Mouse (Mus musculus) embryonic facial prominence, embryonic 15.5 days (tissue): ENCODE data around the gene Thrap3. TPM values are rescaled to one million over a fixed set of nuclear protein-coding genes. Genes with fewer than 3 reads are reported as not detected.

Experiments
- ATAC-seq: fragments of 200-750 bp; cut with Nextera tagmentation; 2 replicates; pipeline ENCODE4 v1.8.0; 2017; ENCODE audit warnings: low read depth, moderate TSS enrichment; ENCODE audit not compliant: insufficient number of reproducible peaks, low FRiP score, low TSS enrichment
- H3K27ac ChIP-seq: fragments of 300-500 bp; sonication (generic); replicated peaks from 2 replicates; pipeline ENCODE4 v1.5.1; 2015; ENCODE audit warnings: mild to moderate bottlenecking, inconsistent platforms
- H3K27me3 ChIP-seq: fragments of 300-500 bp; sonication (generic); 2 replicates; pipeline ENCODE4 v1.6.1; 2015; ENCODE audit warnings: inconsistent platforms
- H3K36me3 ChIP-seq: fragments of 300-500 bp; sonication (generic); 2 replicates; pipeline ENCODE4 v1.6.1; 2015; ENCODE audit warnings: mild to moderate bottlenecking, inconsistent platforms
- H3K4me1 ChIP-seq: fragments of 300-500 bp; sonication (generic); 2 replicates; pipeline ENCODE4 v1.6.1; 2015; ENCODE audit warnings: inconsistent platforms
- H3K4me2 ChIP-seq: fragments of 300-500 bp; sonication (generic); replicated peaks from 2 replicates; pipeline ENCODE4 v1.6.1; 2015; ENCODE audit warnings: mild to moderate bottlenecking, inconsistent platforms
- H3K4me3 ChIP-seq: fragments of 300-500 bp; sonication (generic); replicated peaks from 2 replicates; pipeline ENCODE4 v1.5.1; 2015; ENCODE audit warnings: mild to moderate bottlenecking, inconsistent platforms
- H3K9ac ChIP-seq: fragments of 300-500 bp; sonication (generic); 2 replicates; pipeline ENCODE4 v1.6.1; 2015; ENCODE audit warnings: inconsistent platforms
- H3K9me3 ChIP-seq: fragments of 300-500 bp; sonication (generic); replicated peaks from 2 replicates; pipeline ENCODE4 v1.6.1; 2016; ENCODE audit warnings: inconsistent platforms
- WGBS: fragments of 180-500 bp; shearing (Covaris S2); methylation state at CpG from one replicate; pipeline ENCODE4 v1.1.7; 2015; 5-methylcytosine and 5-hydroxymethylcytosine counted together
- polyA plus RNA-seq: library from polyadenylated mRNA; unstranded; fragments of >200 nt; fragmentation: Nextera tagmentation; extraction: Ambion mirVana; gene quantifications from 2 replicates; pipeline ENCODE4 v1.2.1, GENCODE M21; 2015

Gene Thrap3
- polyA plus RNA-seq, 1 experiment from 2014 or later = 208 TPM

GRCm38 (mm10) chr4:126137773-126138172 lies 64.8 kb downstream of the Thrap3 start:
- ATAC-seq = no peak
- Histone ChIP-seq H3K4me1 (peaks cover 13% of the 10 kb centered on the region), H3K9me3 (no peaks in the 10 kb centered on the region), H3K27me3 (no peaks in the 10 kb centered on the region), H3K9ac (no peak overlapping the region), H3K4me2 (no peak overlapping the region), H3K36me3 (peaks cover 50% of the 10 kb centered on the region), H3K27ac (no peak overlapping the region), H3K4me3 (no peak overlapping the region)
- 80% methylated on average over 4 of the region's 4 CpGs for WGBS

DNA sequence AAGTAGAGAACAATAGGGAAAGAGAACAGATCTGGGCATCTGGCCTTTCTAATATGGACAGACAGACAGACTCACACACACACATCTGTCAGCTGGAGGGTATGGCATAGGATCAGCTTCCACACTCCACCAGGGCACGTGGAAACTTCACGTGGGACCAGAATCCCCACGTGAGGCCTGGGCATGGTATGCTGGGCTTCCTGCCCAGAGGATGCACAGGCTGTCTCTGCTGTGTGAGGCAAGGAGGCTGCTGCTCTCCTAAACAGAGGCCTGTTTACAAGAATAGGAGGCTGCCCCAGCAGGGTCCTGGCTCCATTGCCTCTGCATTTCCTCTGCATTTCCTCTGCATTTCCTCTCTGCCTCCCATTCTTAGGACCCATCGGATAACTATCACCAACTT lies 67.9 kb downstream of the Thrap3 start:
- 71% methylated on average over 4 of the region's 4 CpGs for WGBS

GRCm38 (mm10) chr4:126134236-126134635 lies 68.3 kb downstream of the Thrap3 start:
- no peak for ATAC-seq
- Histone ChIP-seq H3K4me3 (no peak overlapping the region), H3K27me3 (no peaks in the 10 kb centered on the region), H3K27ac (no peak overlapping the region), H3K9me3 (no peaks in the 10 kb centered on the region), H3K4me2 (no peak overlapping the region), H3K9ac (no peak overlapping the region), H3K36me3 (peaks cover 46% of the 10 kb centered on the region), H3K4me1 (peaks cover 40% of the 10 kb centered on the region)
- 87% methylated on average over 4 of the region's 4 CpGs for WGBS

More for the DNA sequence above, 67.9 kb downstream of the Thrap3 start:
- H3K27me3 ChIP-seq = no peaks in the 10 kb centered on the region
- no peak overlapping the region for H3K4me3 ChIP-seq
- no peak for ATAC-seq
- no peaks in the 10 kb centered on the region for H3K9me3 ChIP-seq
- no peak overlapping the region for H3K4me2 ChIP-seq
- H3K4me1 ChIP-seq = peaks cover 40% of the 10 kb centered on the region
- no peak overlapping the region for H3K9ac ChIP-seq
- H3K36me3 ChIP-seq = peaks cover 46% of the 10 kb centered on the region
- no peak overlapping the region for H3K27ac ChIP-seq

DNA sequence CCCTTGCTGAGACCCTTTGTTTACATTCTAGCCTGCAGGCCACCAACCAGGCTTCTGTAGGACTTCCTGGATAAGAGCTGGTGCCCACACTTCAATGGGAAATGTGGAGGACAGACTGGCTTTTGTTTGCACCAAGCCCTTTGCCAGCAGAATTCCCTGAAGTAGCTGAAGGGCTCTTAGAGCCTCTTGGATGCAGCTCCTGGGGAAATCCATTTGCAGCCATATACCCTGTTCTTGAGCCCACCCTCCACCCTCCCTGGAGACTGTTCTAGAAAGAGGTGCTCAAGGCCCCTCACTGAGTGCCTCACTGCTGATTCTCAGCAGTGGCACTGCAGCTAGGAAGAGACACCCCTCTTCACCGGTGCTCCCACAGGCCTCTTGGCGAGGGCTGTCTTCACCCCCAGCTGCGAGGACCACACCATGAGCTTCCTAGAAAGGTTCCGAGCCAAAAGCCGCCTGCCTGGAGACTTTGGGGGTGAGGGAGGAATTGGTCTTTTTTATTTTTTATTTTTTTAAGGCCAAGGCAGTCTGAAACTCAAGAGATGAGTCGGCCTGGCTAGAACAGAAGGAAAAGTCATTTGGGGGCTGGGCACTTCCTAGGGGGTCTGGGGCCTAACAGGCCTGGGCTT lies 69.8 kb downstream of the Thrap3 start:
- Histone ChIP-seq H3K27ac (peak overlapping the region; percentile 86), H3K4me3 (no peak overlapping the region), H3K9ac (no peak overlapping the region), H3K9me3 (no peaks in the 10 kb centered on the region), H3K4me2 (no peak overlapping the region), H3K27me3 (no peaks in the 10 kb centered on the region), H3K4me1 (peaks cover 40% of the 10 kb centered on the region), H3K36me3 (peaks cover 46% of the 10 kb centered on the region)
- WGBS = 52% methylated on average over 6 of the region's 6 CpGs
- ATAC-seq = no peak

GRCm38 (mm10) chr4:126131290-126132121 lies 71.1 kb downstream of the Thrap3 start:
- peak; percentile 41; the same call in 1 of the 2 replicates for ATAC-seq
- Histone ChIP-seq H3K4me2 (no peak overlapping the region), H3K4me1 (peaks cover 40% of the 10 kb centered on the region), H3K27me3 (no peaks in the 10 kb centered on the region), H3K36me3 (peaks cover 50% of the 10 kb centered on the region), H3K4me3 (no peak overlapping the region), H3K9me3 (no peaks in the 10 kb centered on the region), H3K9ac (no peak overlapping the region), H3K27ac (peak overlapping the region; percentile 86)
- 35% methylated on average over 10 of the region's 10 CpGs for WGBS

DNA sequence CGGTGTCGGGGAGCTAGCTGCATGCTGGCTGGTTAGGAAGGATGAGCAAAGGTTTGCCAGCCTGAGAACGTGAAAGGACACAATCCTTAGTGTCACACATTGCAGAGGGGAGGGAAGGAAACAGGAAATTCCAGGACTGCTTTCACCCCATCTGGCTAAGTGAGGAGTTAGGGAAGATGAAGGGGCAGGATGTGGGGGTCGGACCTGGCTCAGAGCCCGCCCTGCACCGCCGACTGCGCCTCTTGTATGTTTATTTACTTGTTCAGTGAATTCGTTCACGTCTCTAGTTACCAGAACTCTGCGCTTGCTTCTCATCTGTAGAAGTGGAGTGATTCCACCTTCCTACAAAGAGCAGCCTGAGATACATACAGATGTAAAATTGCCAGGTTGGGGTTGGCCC lies 72.1 kb downstream of the Thrap3 start:
- Histone ChIP-seq H3K36me3 (peaks cover 52% of the 10 kb centered on the region), H3K9ac (no peak overlapping the region), H3K4me3 (no peak overlapping the region), H3K27ac (peak overlapping the region; percentile 86), H3K27me3 (no peaks in the 10 kb centered on the region), H3K4me2 (no peak overlapping the region), H3K9me3 (no peaks in the 10 kb centered on the region), H3K4me1 (peaks cover 40% of the 10 kb centered on the region)
- no peak for ATAC-seq
- 30% methylated on average over 11 of the region's 11 CpGs for WGBS

GRCm38 (mm10) chr4:126123309-126124040 lies 79.1 kb downstream of the Thrap3 start:
- ATAC-seq = no peak
- no peaks in the 10 kb centered on the region for H3K9me3 ChIP-seq
- H3K27ac ChIP-seq = no peak overlapping the region
- H3K4me3 ChIP-seq = no peak overlapping the region
- 85% methylated on average over 10 of the region's 10 CpGs for WGBS
- H3K4me2 ChIP-seq = no peak overlapping the region
- peaks cover 46% of the 10 kb centered on the region for H3K36me3 ChIP-seq
- no peak overlapping the region for H3K9ac ChIP-seq
- H3K27me3 ChIP-seq = no peaks in the 10 kb centered on the region
- peaks cover 8% of the 10 kb centered on the region; the same call in 1 of the 2 replicates for H3K4me1 ChIP-seq

GRCm38 (mm10) chr4:126120506-126120905 lies 82.1 kb downstream of the Thrap3 start:
- WGBS = 87% methylated on average over 2 of the region's 2 CpGs

DNA sequence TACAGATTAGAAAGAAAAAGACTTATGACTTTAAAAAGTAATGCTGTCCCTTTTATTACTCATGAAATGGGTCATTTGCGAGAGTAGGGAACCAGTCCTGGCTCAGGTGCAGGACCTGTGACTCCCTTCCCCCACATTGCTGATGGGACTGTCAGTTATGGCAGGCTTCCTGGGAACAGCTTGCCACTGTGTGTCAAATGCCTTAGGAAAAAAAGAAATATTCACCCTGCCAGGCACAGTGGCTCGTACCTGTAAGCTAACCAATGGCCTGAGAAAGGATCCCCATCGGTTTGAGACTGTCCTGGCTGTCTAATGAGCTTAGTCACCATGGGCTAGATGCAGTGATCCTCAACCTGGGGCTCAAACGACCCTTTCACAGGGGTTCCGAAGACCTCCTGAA lies 82.5 kb downstream of the Thrap3 start:
- no peak overlapping the region for H3K9ac ChIP-seq
- peaks cover 13% of the 10 kb centered on the region for H3K36me3 ChIP-seq
- ATAC-seq = no peak
- WGBS = 88% methylated on average over 5 of the region's 5 CpGs
- H3K27me3 ChIP-seq = no peaks in the 10 kb centered on the region
- H3K4me2 ChIP-seq = no peak overlapping the region
- H3K4me3 ChIP-seq = no peak overlapping the region
- peaks cover 19% of the 10 kb centered on the region for H3K4me1 ChIP-seq
- H3K9me3 ChIP-seq = no peaks in the 10 kb centered on the region
- H3K27ac ChIP-seq = no peak overlapping the region

More at GRCm38 (mm10) chr4:126120506-126120905, 82.1 kb downstream of the Thrap3 start:
- ATAC-seq = no peak
- H3K27ac ChIP-seq = no peak overlapping the region
- no peak overlapping the region for H3K4me3 ChIP-seq
- H3K4me2 ChIP-seq = no peak overlapping the region
- no peaks in the 10 kb centered on the region for H3K9me3 ChIP-seq
- no peaks in the 10 kb centered on the region for H3K27me3 ChIP-seq
- H3K4me1 ChIP-seq = peaks cover 17% of the 10 kb centered on the region
- peaks cover 18% of the 10 kb centered on the region for H3K36me3 ChIP-seq
- H3K9ac ChIP-seq = no peak overlapping the region

GRCm38 (mm10) chr4:126119051-126119450 lies 83.5 kb downstream of the Thrap3 start:
- Histone ChIP-seq H3K4me3 (no peak overlapping the region), H3K27ac (no peak overlapping the region), H3K4me1 (peaks cover 22% of the 10 kb centered on the region), H3K9ac (no peak overlapping the region), H3K27me3 (no peaks in the 10 kb centered on the region), H3K9me3 (no peaks in the 10 kb centered on the region), H3K4me2 (no peak overlapping the region), H3K36me3 (peaks cover 4% of the 10 kb centered on the region; the same call in 1 of the 2 replicates)
- 93% methylated on average over 1 of the region's 1 CpGs for WGBS
- ATAC-seq = no peak

DNA sequence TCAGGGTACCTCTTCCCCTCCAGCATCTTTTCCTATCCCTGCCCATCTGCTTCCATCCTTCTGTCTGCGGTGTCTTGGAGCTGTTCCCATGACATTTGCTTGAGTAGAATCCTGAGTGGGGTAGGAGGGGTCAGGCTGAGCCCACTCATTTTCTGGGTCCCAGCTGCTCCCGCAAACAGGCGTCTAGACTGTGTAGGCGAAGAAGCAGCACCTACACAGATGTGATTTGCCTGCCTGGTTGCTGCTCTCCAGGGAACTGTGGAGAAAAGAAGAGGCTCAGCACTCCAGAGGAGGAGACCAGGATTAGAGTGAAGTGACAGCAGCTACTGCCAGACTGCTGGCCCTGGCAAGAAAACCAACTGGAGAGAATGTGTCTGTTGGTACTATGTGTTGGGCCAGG lies 83.9 kb downstream of the Thrap3 start:
- Histone ChIP-seq H3K4me3 (no peak overlapping the region), H3K9me3 (no peaks in the 10 kb centered on the region), H3K27me3 (no peaks in the 10 kb centered on the region), H3K4me1 (peaks cover 22% of the 10 kb centered on the region), H3K9ac (no peak overlapping the region), H3K27ac (no peak overlapping the region), H3K36me3 (peaks cover 1% of the 10 kb centered on the region; the same call in 1 of the 2 replicates), H3K4me2 (no peak overlapping the region)
- WGBS = 76% methylated on average over 4 of the region's 4 CpGs
- ATAC-seq = no peak
